30 mouse cellular contexts compared by ENCODE assay signal in genomic region chr9:114455420-114455819, GRCm38 (mm10). TPM values are rescaled to one million over a fixed set of nuclear protein-coding genes. Genes with fewer than 3 reads are reported as not detected.
DNase-seq lines count a peak whose midpoint lies in the region; ATAC-seq lines count a peak whose summit lies in the region.
"Had no signal": no experiment of that assay in that cellular context is flagged by ENCODE, and none has a peak within 500 bp of the region (broad histone marks: within the 10 kb centered on the region; RNA-seq: fewer than 3 reads in every experiment).

No protein-coding gene starts in this region.

- H3K36me3 ChIP-seq in liver, embryonic 12.5 days = peaks cover 13% of the 10 kb centered on the region; the same call in 1 of the 2 replicates

- H3K4me3 ChIP-seq in liver, embryonic 12.5 days = no peak overlapping the region
- H3K4me3 ChIP-seq: embryonic facial prominence, embryonic 13.5 days; embryonic facial prominence, embryonic 15.5 days; erythroblast, embryonic 14.5 days; forebrain, embryonic 10.5 days; forebrain, embryonic 12.5 days had no signal

- H3K4me1 ChIP-seq in liver, embryonic 12.5 days = no peaks in the 10 kb centered on the region
- H3K4me1 ChIP-seq: embryonic facial prominence, embryonic 13.5 days; embryonic facial prominence, embryonic 15.5 days; forebrain, embryonic 12.5 days had no signal

- DNase-seq in CD4-positive helper T cell, adult 2 months (ENCODE audit: low read depth, low spot score) = peak; percentile 40
- DNase-seq in induced T-regulatory cell, adult 2 months (ENCODE audit: low read depth) = peak; percentile 71
- no peak for DNase-seq in layer of hippocampus, adult 11-12 months (ENCODE audit: low spot score)
- DNase-seq in adrenal gland, adult 2 months = no peak
- DNase-seq: adrenal gland, postnatal 10 days; adrenal gland, postnatal 25 days; B cell, adult 2 months; cerebellum, adult 11 months; cerebellum, adult 18-20 months; cerebellum, adult 8-10 months; cerebellum, adult 9-11 months; cerebellum, postnatal 14 days; cerebellum, postnatal 36 days had no signal

- H3K4me2 ChIP-seq in liver, embryonic 12.5 days = no peak overlapping the region
- H3K4me2 ChIP-seq: embryonic facial prominence, embryonic 13.5 days; embryonic facial prominence, embryonic 15.5 days; forebrain, embryonic 12.5 days had no signal

- H3K9ac ChIP-seq in liver, embryonic 12.5 days = no peak overlapping the region
- H3K9ac ChIP-seq: embryonic facial prominence, embryonic 13.5 days; embryonic facial prominence, embryonic 15.5 days; forebrain, embryonic 12.5 days had no signal

- H3K9me3 ChIP-seq in liver, embryonic 12.5 days (replicated peaks) = no peaks in the 10 kb centered on the region
- H3K9me3 ChIP-seq: embryonic facial prominence, embryonic 13.5 days; embryonic facial prominence, embryonic 15.5 days; forebrain, embryonic 10.5 days; forebrain, embryonic 12.5 days; G1E had no signal

- H3K27ac ChIP-seq in liver, embryonic 12.5 days = no peak overlapping the region
- H3K27ac ChIP-seq: embryonic facial prominence, embryonic 13.5 days; embryonic facial prominence, embryonic 15.5 days; forebrain, embryonic 10.5 days; forebrain, embryonic 12.5 days had no signal

- 79% methylated on average over 2 of the region's 2 CpGs for WGBS in liver, embryonic 12.5 days (ENCODE audit: insufficient replicate concordance)

- H3K27me3 ChIP-seq in liver, embryonic 12.5 days (replicated peaks) = no peaks in the 10 kb centered on the region
- H3K27me3 ChIP-seq: embryonic facial prominence, embryonic 13.5 days; embryonic facial prominence, embryonic 15.5 days; forebrain, embryonic 12.5 days; Patski had no signal

- ATAC-seq in liver, embryonic 12.5 days = no peak
- ATAC-seq: activated CD4-positive, CD25-positive, alpha-beta regulatory T cell, adult 4 months; forebrain, embryonic 14.5 days; forebrain, embryonic 16.5 days; Patski had no signal

RNA-seq across cellular contexts. Expression of gene Ccr4, which starts 49.3 kb away (rescaled TPM):
- not detected in 2 replicates for polyA plus RNA-seq in liver, embryonic 12.5 days (2016; fragmentation: Nextera tagmentation; extraction: Ambion mirVana)
- total RNA-seq in adrenal gland, adult 2 months (2021) = not detected
- not detected in 2 replicates for polyA plus RNA-seq in adrenal gland, adult 2 months (2012; rRNA removed)
- total RNA-seq: adrenal gland, adult 18-20 months; adrenal gland, postnatal 25 days; adrenal gland, postnatal 4 days; common myeloid progenitor, adult 5-6 weeks; G1E had no signal
- polyA plus RNA-seq: brain, embryonic 14.5 days; embryonic facial prominence, embryonic 11.5 days; erythroblast, embryonic 14.5 days; forebrain, embryonic 10.5 days; forebrain, embryonic 12.5 days; forebrain, embryonic 14.5 days; forebrain, embryonic 16.5 days; frontal cortex, adult 2 months; G1E; Patski had no signal

RNA-seq across cellular contexts. Expression of gene Tmppe, which starts 54.5 kb away (rescaled TPM):
- 4.7 and 4.8 TPM in 2 replicates for polyA plus RNA-seq in liver, embryonic 12.5 days (2016; fragmentation: Nextera tagmentation; extraction: Ambion mirVana)
- 1 to 10 TPM; 5.3 to 7.7 TPM for total RNA-seq in adrenal gland, adult 2 months (2021)
- 6.2 and 7.1 TPM in 2 replicates for polyA plus RNA-seq in adrenal gland, adult 2 months (2012; rRNA removed)

RNA-seq across cellular contexts. Expression of gene Glb1, which starts 54.5 kb away (rescaled TPM):
- 16.7 and 17.7 TPM in 2 replicates for polyA plus RNA-seq in liver, embryonic 12.5 days (2016; fragmentation: Nextera tagmentation; extraction: Ambion mirVana)
- total RNA-seq in adrenal gland, adult 2 months (2021) = 10 to 100 TPM; 30.9 to 34.1 TPM
- 30.8 and 42.0 TPM in 2 replicates for polyA plus RNA-seq in adrenal gland, adult 2 months (2012; rRNA removed)

Comparison
In these comparisons a context has a peak if more than half of its experiments do, and no peak if none do; other contexts are left out.
1. DNase-seq: peak in CD4-positive helper T cell, adult 2 months (single experiment) and induced T-regulatory cell, adult 2 months (single experiment); none in layer of hippocampus, adult 11-12 months (single experiment) and adrenal gland, adult 2 months (single experiment).